Mouse (Mus musculus) T-helper 17 cell (primary cell): ENCODE measurements around the gene Eif2b2.

Experiments
- in situ Hi-C, 2 experiments: fragments of 300-600 bp; cut with MboI, MseI; formaldehyde crosslinking; loops; 1 replicate in 1 of 2; 2 replicates in 1 of 2; pipeline ENCODE4 v1.15.1; 2025; ENCODE audit warnings: high pct_unique_total_duplicates in 2 of 2

The Eif2b2 gene

DNA sequence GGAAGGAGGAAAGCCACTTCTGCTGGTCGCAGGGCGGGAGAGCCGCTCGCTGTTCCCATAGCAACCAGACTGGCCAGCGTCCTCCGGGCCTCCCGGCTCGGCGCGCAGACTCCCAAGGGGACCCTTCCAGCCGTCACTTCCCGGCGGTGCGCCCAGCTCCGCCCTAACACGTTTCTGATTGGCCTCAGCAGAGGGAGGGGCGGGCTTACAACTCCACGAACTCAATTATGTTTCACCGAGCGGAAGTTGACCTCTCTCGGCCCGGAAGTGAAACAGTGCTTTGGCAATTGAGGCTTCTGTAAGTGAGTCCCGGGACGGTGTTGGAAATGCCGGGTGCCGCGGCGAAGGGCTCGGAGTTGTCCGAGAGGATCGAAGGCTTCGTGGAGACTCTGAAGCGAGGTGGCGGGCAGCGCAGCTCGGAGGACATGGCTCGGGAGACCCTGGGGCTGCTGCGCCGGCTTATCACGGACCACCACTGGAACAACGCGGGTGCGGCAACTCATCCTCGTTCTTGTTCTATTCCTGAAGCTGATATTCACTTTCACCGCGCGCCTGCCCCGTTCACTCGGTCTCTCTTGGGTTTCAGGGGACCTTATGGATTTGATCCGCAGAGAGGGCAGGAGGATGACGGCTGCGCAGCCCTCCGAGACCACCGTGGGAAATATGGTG, at the start of gene Eif2b2:
TSS of gene Eif2b2 (plus strand) at position 246 of the 669 bp plus-strand sequence.
- in situ Hi-C loops = no loop called here

- in situ Hi-C loops = loop anchor here (5.0 to 10.0 kb wide), 2 partner anchors 117 to 575 kb away; partner anchors contain the start of genes Acyp1 (in 1 of the 2), Flvcr2 (in 1 of the 2) and Zc2hc1c (in 1 of the 2)
These were observed 49.4 kb upstream of the Eif2b2 start for GRCm38 (mm10) chr12:85169877-85170276.

GRCm38 (mm10) chr12:85170284-85170947, 48.9 kb upstream of the Eif2b2 start:
- in situ Hi-C loops = loop anchor here in 1 of 2 experiments (10.0 kb wide), 1 partner anchor 574 kb away; the partner anchor contains the start of gene Flvcr2

- in situ Hi-C loops = loop anchor here in 1 of 2 experiments (10.0 kb wide), 1 partner anchor 574 kb away; the partner anchor contains the start of gene Flvcr2
These were observed 48.4 kb upstream of the Eif2b2 start for GRCm38 (mm10) chr12:85170948-85171307.

GRCm38 (mm10) chr12:85174016-85174415, 45.3 kb upstream of the Eif2b2 start:
- in situ Hi-C loops = loop anchor here in 1 of 2 experiments (10.0 kb wide), 1 partner anchor 571 kb away; the partner anchor contains the start of gene Flvcr2

- in situ Hi-C loops = loop anchor here in 1 of 2 experiments (5.0 to 10.0 kb wide), 2 partner anchors 112 to 570 kb away; partner anchors contain the start of genes Acyp1, Flvcr2 and Zc2hc1c
These were observed 44.1 kb upstream of the Eif2b2 start for GRCm38 (mm10) chr12:85175087-85175675.

- in situ Hi-C loops = loop anchor here in 1 of 2 experiments (5.0 to 10.0 kb wide), 2 partner anchors 111 to 569 kb away; partner anchors contain the start of genes Acyp1, Flvcr2 and Zc2hc1c
These were observed 43.1 kb upstream of the Eif2b2 start for GRCm38 (mm10) chr12:85175926-85176845.

DNA sequence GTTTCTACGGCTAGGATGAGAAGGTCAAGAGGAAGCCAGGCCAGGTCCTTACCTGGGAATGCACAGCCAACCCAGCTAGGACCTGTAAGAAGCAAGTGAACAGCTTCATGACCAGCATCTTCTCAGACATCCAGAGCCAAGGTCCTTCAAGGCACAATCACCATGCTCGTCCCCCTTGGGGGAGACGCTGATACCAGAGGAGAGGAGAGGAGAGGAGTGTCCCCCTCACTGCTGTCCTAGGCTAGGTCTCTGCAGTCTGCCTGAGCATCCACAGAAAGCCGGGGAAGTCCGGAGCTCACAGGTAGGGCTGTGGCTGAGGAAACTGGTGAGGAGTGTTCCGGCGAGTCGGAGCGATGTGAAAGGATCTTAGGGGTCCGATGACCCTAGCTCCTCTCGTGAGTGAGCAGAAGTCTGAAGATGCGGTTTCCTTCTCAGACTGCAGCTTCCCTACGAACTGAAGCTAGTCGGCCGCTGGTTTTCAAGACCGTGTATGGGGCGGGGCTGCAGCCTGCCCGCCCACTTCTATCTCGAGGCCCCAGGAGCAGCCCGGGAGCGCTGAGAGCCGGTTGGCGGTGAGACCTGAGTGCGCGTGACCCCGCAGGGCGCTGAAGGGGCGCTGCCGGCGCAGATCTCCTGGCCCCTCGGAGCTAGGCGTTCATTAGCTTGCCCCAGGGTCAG, 42.3 kb upstream of the Eif2b2 start:
- in situ Hi-C loops = loop anchor here in 1 of 2 experiments (5.0 to 10.0 kb wide), 2 partner anchors 110 to 568 kb away; partner anchors contain the start of genes Acyp1, Flvcr2 and Zc2hc1c

DNA sequence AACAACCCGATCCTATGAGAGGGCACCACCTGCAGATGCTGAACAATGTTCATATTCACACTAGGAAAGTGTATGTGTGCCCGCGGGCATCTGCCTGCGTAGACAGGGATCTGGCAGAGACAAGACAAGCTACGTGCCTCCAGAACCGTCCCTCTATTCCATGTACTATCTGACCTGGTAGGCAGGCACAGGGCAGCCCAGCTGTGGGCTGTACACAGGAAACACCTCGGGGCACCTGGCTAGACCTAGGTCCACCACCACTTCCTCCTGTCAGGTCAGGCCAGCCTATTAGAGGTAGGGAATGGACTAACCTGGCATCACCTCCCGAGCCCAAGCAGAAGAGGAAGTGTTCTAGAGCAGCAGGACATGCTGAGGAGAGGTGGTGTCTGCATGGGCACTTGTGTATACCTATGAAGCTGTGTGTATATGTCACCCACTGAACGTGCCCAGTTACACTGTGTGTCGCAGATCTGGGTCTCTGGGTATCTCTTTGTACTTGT, 41.5 kb upstream of the Eif2b2 start, which contains the start of gene Pgf:
TSS of gene Pgf (minus strand) at position 51 of the 500 bp plus-strand sequence.
- in situ Hi-C loops = loop anchor here in 1 of 2 experiments (5.0 to 10.0 kb wide), 2 partner anchors 110 to 567 kb away; partner anchors contain the start of genes Acyp1, Flvcr2 and Zc2hc1c

DNA sequence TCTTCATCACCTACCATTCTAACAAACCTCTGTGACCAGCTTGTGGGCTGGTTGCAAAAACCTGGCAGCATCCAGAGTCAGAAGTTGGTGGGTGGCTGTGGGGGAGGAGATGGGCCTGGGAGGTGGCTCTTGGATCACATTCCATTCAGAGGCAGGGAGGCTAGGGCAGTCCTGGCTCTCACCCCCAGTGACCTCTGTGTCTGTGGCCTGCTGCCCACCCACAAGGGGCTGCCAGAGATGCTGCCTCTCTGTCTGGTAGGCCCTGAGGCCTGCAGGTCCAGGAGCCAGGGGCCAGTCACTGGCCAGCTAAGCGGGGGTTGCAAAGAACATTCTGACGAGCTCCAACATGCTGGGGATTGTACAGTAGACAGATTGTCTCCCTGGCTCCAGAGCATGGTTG, 41.0 kb upstream of the Eif2b2 start:
- in situ Hi-C loops = loop anchor here in 1 of 2 experiments (5.0 to 10.0 kb wide), 2 partner anchors 109 to 567 kb away; partner anchors contain the start of genes Acyp1, Flvcr2 and Zc2hc1c

GRCm38 (mm10) chr12:85181475-85182344, 37.6 kb upstream of the Eif2b2 start:
- in situ Hi-C loops = no loop called here

- in situ Hi-C loops = no loop called here
These were observed 37.0 kb upstream of the Eif2b2 start for GRCm38 (mm10) chr12:85182345-85182643.

DNA sequence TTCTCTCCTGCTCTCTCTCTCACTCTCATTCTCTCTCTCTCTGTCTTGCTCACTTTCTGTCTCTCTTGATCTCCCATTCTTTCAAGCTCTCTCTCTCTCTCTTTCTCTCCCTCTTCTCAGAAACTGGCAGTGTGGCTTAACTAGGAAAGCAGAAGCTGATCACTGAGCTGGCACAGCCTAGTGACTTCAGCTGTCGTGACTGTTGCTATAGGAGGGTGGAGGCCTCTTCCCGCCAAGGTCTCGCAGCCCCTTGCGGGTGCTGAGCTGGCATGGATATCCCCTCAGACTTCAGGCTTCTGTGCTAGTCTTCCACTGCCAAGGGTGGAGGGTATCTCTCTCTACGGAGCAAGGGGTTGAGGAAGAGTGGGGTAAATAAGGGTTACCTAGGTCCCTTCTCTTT, 36.4 kb upstream of the Eif2b2 start:
- in situ Hi-C loops = no loop called here

DNA sequence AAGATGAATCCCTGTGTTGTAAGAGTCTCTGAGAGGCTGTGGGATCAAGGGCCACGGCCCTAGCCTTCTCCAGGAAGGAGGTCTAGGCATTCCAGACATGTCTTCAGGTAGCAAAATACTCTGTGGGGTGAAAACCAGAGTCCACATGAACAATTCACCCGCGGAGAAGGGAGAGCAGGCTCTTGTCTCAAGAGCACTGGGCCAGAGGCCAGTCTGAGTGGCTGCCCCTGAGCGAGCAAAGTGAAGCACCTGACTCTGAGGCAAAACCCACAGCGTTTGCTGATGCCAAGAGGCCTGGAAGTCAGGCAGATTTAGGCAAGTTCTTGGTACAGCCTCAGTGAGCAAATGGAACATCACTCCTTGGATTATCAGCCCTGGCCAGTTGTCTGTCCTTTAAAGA, 35.2 kb upstream of the Eif2b2 start:
- in situ Hi-C loops = no loop called here

GRCm38 (mm10) chr12:85185810-85186209, 33.5 kb upstream of the Eif2b2 start:
- in situ Hi-C loops = no loop called here

- in situ Hi-C loops = no loop called here
These were observed 32.9 kb upstream of the Eif2b2 start for GRCm38 (mm10) chr12:85186361-85186760.

- in situ Hi-C loops = loop anchor here in 1 of 2 experiments (10.0 kb wide), 1 partner anchor 1525 kb away; no protein-coding TSS in a partner anchor
These were observed 29.0 kb upstream of the Eif2b2 start for GRCm38 (mm10) chr12:85190290-85190689.

DNA sequence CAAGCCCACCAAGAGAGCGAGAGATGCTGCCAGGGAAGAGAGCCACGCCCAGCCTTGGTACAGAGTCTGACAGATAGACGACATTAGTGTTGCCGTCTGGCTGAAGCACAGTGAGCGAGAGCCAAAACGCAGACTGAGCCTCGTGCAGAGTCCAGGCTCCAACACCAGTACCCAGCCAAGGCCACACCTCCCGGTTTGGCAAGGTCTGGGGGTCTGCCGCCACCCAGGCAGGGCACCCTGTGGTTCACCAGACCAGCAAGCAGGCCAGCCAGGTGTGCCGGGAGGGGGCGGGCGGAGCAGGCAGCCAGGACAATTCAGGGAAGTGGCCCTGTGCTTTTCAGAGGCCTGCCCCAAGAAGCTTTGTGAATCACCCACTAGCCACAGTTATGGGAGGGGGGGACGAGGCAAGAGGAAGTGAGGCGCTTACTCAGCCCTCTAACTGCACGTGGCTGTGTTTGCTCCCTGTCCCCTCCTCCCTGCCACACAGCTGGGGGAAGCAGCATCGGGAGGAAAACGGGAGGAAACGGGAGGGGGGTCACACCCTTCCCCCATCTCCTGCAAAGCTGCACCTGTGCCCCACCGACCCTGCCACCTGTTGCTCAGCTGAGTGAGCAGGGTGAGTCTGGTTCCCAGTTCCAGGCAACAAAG, 26.7 kb upstream of the Eif2b2 start:
- in situ Hi-C loops = loop anchor here in 1 of 2 experiments (10.0 kb wide), 1 partner anchor 1522 kb away; no protein-coding TSS in a partner anchor
